Mouse (Mus musculus): ENCODE data around the gene Chst5. TPM values are rescaled to one million over a fixed set of nuclear protein-coding genes. Genes with fewer than 3 reads are reported as not detected.

The Chst5 gene
- polyA plus RNA-seq, 1 experiment from 2014 or later, result 0.41 TPM

GRCm38 (mm10) chr8:111912860-111913432, 2.7 kb upstream of the Chst5 start:
- Histone ChIP-seq H3K4me2 (no peak overlapping the region), H3K9me3 (ENCODE audit: control insufficient read depth, low read length) (no peaks in the 10 kb centered on the region)
- no peak for ATAC-seq (replicated peaks; ENCODE audit: low FRiP score)

GRCm38 (mm10) chr8:111911572-111911971, 1.3 kb upstream of the Chst5 start:
- ATAC-seq (replicated peaks; ENCODE audit: low FRiP score) (no peak), DNase-seq (ENCODE audit: low spot score) (no peak)
- Histone ChIP-seq H3K9ac (ENCODE audit: low read depth, low read length) (no peak overlapping the region), H3K9me3 (ENCODE audit: control insufficient read depth, low read length) (no peaks in the 10 kb centered on the region), H3K4me2 (no peak overlapping the region), H3K27ac (ENCODE audit: low read depth, low read length) (no peak overlapping the region), H3K27me3 (replicated peaks; ENCODE audit: control insufficient read depth, insufficient read depth, low read length) (peaks cover 31% of the 10 kb centered on the region), H3K36me3 (ENCODE audit: control insufficient read depth, insufficient read depth, low read length) (no peaks in the 10 kb centered on the region), H3K4me3 (ENCODE audit: low read depth, low read length) (no peak overlapping the region), H3K4me1 (replicated peaks; ENCODE audit: control insufficient read depth, insufficient read depth, low read length) (no peaks in the 10 kb centered on the region)
- WGBS, result 64% methylated on average over 7 of the region's 7 CpGs

More at GRCm38 (mm10) chr8:111912860-111913432, 2.7 kb upstream of the Chst5 start:
- Histone ChIP-seq H3K27ac (ENCODE audit: low read depth, low read length) (no peak overlapping the region), H3K36me3 (ENCODE audit: control insufficient read depth, insufficient read depth, low read length) (no peaks in the 10 kb centered on the region), H3K27me3 (replicated peaks; ENCODE audit: control insufficient read depth, insufficient read depth, low read length) (peaks cover 31% of the 10 kb centered on the region), H3K4me1 (replicated peaks; ENCODE audit: control insufficient read depth, insufficient read depth, low read length) (no peaks in the 10 kb centered on the region), H3K4me3 (ENCODE audit: low read depth, low read length) (no peak overlapping the region), H3K9ac (ENCODE audit: low read depth, low read length) (no peak overlapping the region)
- WGBS, result 58% methylated on average over 12 of the region's 12 CpGs
- DNase-seq (ENCODE audit: low spot score), result no peak

- 57% methylated on average over 7 of the region's 8 CpGs for WGBS
- DNase-seq (ENCODE audit: low spot score), result no peak
- no peak for ATAC-seq (replicated peaks; ENCODE audit: low FRiP score)
- H3K9me3 ChIP-seq (ENCODE audit: control insufficient read depth, low read length), result no peaks in the 10 kb centered on the region
- no peak overlapping the region for H3K9ac ChIP-seq (ENCODE audit: low read depth, low read length)
- H3K27me3 ChIP-seq (replicated peaks; ENCODE audit: control insufficient read depth, insufficient read depth, low read length), result peaks cover 17% of the 10 kb centered on the region
- no peak overlapping the region for H3K27ac ChIP-seq (ENCODE audit: low read depth, low read length)
- no peak overlapping the region for H3K4me3 ChIP-seq (ENCODE audit: low read depth, low read length)
- H3K4me1 ChIP-seq (replicated peaks; ENCODE audit: control insufficient read depth, insufficient read depth, low read length), result no peaks in the 10 kb centered on the region
- H3K36me3 ChIP-seq (ENCODE audit: control insufficient read depth, insufficient read depth, low read length), result no peaks in the 10 kb centered on the region
- no peak overlapping the region for H3K4me2 ChIP-seq
Measured at GRCm38 (mm10) chr8:111905500-111906121, 4.6 kb downstream of the Chst5 start.

- no peaks in the 10 kb centered on the region for H3K4me1 ChIP-seq (replicated peaks; ENCODE audit: control insufficient read depth, insufficient read depth, low read length)
- 42% methylated on average over 5 of the region's 5 CpGs for WGBS
Measured at GRCm38 (mm10) chr8:111902080-111902479, 8.2 kb downstream of the Chst5 start.

GRCm38 (mm10) chr8:111898586-111898985, 11.7 kb downstream of the Chst5 start:
- H3K9ac ChIP-seq (ENCODE audit: low read depth, low read length), result no peak overlapping the region
- H3K27ac ChIP-seq (ENCODE audit: low read depth, low read length), result no peak overlapping the region
- H3K27me3 ChIP-seq (replicated peaks; ENCODE audit: control insufficient read depth, insufficient read depth, low read length), result no peaks in the 10 kb centered on the region; the same call in 1 of the 2 replicates
- 43% methylated on average over 10 of the region's 10 CpGs for WGBS
- H3K4me3 ChIP-seq (ENCODE audit: low read depth, low read length), result no peak overlapping the region
- H3K4me2 ChIP-seq, result no peak overlapping the region
- DNase-seq (ENCODE audit: low spot score), result no peak
- H3K36me3 ChIP-seq (ENCODE audit: control insufficient read depth, insufficient read depth, low read length), result no peaks in the 10 kb centered on the region
- ATAC-seq (replicated peaks; ENCODE audit: low FRiP score), result peak; percentile 23; the same call in 1 of the 2 replicates
- no peaks in the 10 kb centered on the region; the same call in 1 of the 2 replicates for H3K9me3 ChIP-seq (ENCODE audit: control insufficient read depth, low read length)
- no peaks in the 10 kb centered on the region for H3K4me1 ChIP-seq (replicated peaks; ENCODE audit: control insufficient read depth, insufficient read depth, low read length)

More at GRCm38 (mm10) chr8:111902080-111902479, 8.2 kb downstream of the Chst5 start:
- Histone ChIP-seq H3K4me2 (no peak overlapping the region), H3K27me3 (replicated peaks; ENCODE audit: control insufficient read depth, insufficient read depth, low read length) (no peaks in the 10 kb centered on the region), H3K9me3 (ENCODE audit: control insufficient read depth, low read length) (no peaks in the 10 kb centered on the region), H3K27ac (ENCODE audit: low read depth, low read length) (no peak overlapping the region), H3K36me3 (ENCODE audit: control insufficient read depth, insufficient read depth, low read length) (no peaks in the 10 kb centered on the region), H3K4me3 (ENCODE audit: low read depth, low read length) (no peak overlapping the region), H3K9ac (ENCODE audit: low read depth, low read length) (no peak overlapping the region)
- DNase-seq (ENCODE audit: low spot score), result no peak
- no peak for ATAC-seq (replicated peaks; ENCODE audit: low FRiP score)

GRCm38 (mm10) chr8:111894955-111895354, 15.3 kb downstream of the Chst5 start:
- DNase-seq (ENCODE audit: low spot score), result no peak
- H3K4me1 ChIP-seq (replicated peaks; ENCODE audit: control insufficient read depth, insufficient read depth, low read length), result no peaks in the 10 kb centered on the region
- H3K27ac ChIP-seq (ENCODE audit: low read depth, low read length), result no peak overlapping the region
- WGBS, result 86% methylated on average over 7 of the region's 7 CpGs
- no peaks in the 10 kb centered on the region; the same call in 1 of the 2 replicates for H3K9me3 ChIP-seq (ENCODE audit: control insufficient read depth, low read length)
- H3K36me3 ChIP-seq (ENCODE audit: control insufficient read depth, insufficient read depth, low read length), result no peaks in the 10 kb centered on the region
- H3K4me3 ChIP-seq (ENCODE audit: low read depth, low read length), result no peak overlapping the region
- no peak overlapping the region for H3K9ac ChIP-seq (ENCODE audit: low read depth, low read length)
- H3K27me3 ChIP-seq (replicated peaks; ENCODE audit: control insufficient read depth, insufficient read depth, low read length), result peaks cover 21% of the 10 kb centered on the region
- no peak overlapping the region for H3K4me2 ChIP-seq
- ATAC-seq (replicated peaks; ENCODE audit: low FRiP score), result no peak

GRCm38 (mm10) chr8:111892615-111893014, 17.6 kb downstream of the Chst5 start:
- H3K4me2 ChIP-seq, result no peak overlapping the region
- H3K9me3 ChIP-seq (ENCODE audit: control insufficient read depth, low read length), result no peaks in the 10 kb centered on the region; the same call in 1 of the 2 replicates
- no peaks in the 10 kb centered on the region for H3K36me3 ChIP-seq (ENCODE audit: control insufficient read depth, insufficient read depth, low read length)
- DNase-seq (ENCODE audit: low spot score) (no peak), ATAC-seq (replicated peaks; ENCODE audit: low FRiP score) (no peak)
- 39% methylated on average over 5 of the region's 5 CpGs for WGBS
- H3K27me3 ChIP-seq (replicated peaks; ENCODE audit: control insufficient read depth, insufficient read depth, low read length), result peaks cover 38% of the 10 kb centered on the region
- H3K9ac ChIP-seq (ENCODE audit: low read depth, low read length), result no peak overlapping the region
- H3K27ac ChIP-seq (ENCODE audit: low read depth, low read length), result no peak overlapping the region
- H3K4me1 ChIP-seq (replicated peaks; ENCODE audit: control insufficient read depth, insufficient read depth, low read length), result no peaks in the 10 kb centered on the region
- H3K4me3 ChIP-seq (ENCODE audit: low read depth, low read length), result no peak overlapping the region

- no peaks in the 10 kb centered on the region for H3K4me1 ChIP-seq (replicated peaks; ENCODE audit: control insufficient read depth, insufficient read depth, low read length)
- ATAC-seq (replicated peaks; ENCODE audit: low FRiP score) (no peak), DNase-seq (ENCODE audit: low spot score) (no peak)
- H3K9ac ChIP-seq (ENCODE audit: low read depth, low read length), result no peak overlapping the region
- WGBS, result 19% methylated on average over 8 of the region's 8 CpGs
- no peaks in the 10 kb centered on the region for H3K36me3 ChIP-seq (ENCODE audit: control insufficient read depth, insufficient read depth, low read length)
- H3K4me2 ChIP-seq, result no peak overlapping the region
- H3K27me3 ChIP-seq (replicated peaks; ENCODE audit: control insufficient read depth, insufficient read depth, low read length), result peaks cover 38% of the 10 kb centered on the region
- no peaks in the 10 kb centered on the region; the same call in 1 of the 2 replicates for H3K9me3 ChIP-seq (ENCODE audit: control insufficient read depth, low read length)
- H3K27ac ChIP-seq (ENCODE audit: low read depth, low read length), result no peak overlapping the region
- no peak overlapping the region for H3K4me3 ChIP-seq (ENCODE audit: low read depth, low read length)
Measured at GRCm38 (mm10) chr8:111891983-111892382, 18.3 kb downstream of the Chst5 start.

- no peak overlapping the region for H3K4me3 ChIP-seq (ENCODE audit: low read depth, low read length)
- no peaks in the 10 kb centered on the region for H3K4me1 ChIP-seq (replicated peaks; ENCODE audit: control insufficient read depth, insufficient read depth, low read length)
- DNase-seq (ENCODE audit: low spot score) (no peak), ATAC-seq (replicated peaks; ENCODE audit: low FRiP score) (no peak)
- no peaks in the 10 kb centered on the region; the same call in 1 of the 2 replicates for H3K9me3 ChIP-seq (ENCODE audit: control insufficient read depth, low read length)
- no peak overlapping the region for H3K27ac ChIP-seq (ENCODE audit: low read depth, low read length)
- no peaks in the 10 kb centered on the region for H3K36me3 ChIP-seq (ENCODE audit: control insufficient read depth, insufficient read depth, low read length)
- no peak overlapping the region for H3K9ac ChIP-seq (ENCODE audit: low read depth, low read length)
- peaks cover 38% of the 10 kb centered on the region for H3K27me3 ChIP-seq (replicated peaks; ENCODE audit: control insufficient read depth, insufficient read depth, low read length)
- no peak overlapping the region for H3K4me2 ChIP-seq
- 57% methylated on average over 6 of the region's 6 CpGs for WGBS
Measured at GRCm38 (mm10) chr8:111890911-111891303, 19.3 kb downstream of the Chst5 start.

All from liver, embryonic 11.5 days (tissue).